Mouse (Mus musculus) limb, embryonic 12.5 days (tissue): ENCODE measurements at regions not wholly inside any gene's neighbourhood (a gene's known extent, or its start where the extent isn't known, plus 50 kb on each side); places are given as distances from the start of the nearest gene placed in this dataset.

Source experiments
- ATAC-seq: fragments of 200-750 bp; cut with Nextera tagmentation; 2 replicates; pipeline ENCODE4 v1.8.0; 2017; ENCODE audit warnings: low read depth, moderate TSS enrichment; ENCODE audit not compliant: insufficient number of reproducible peaks, insufficient read depth, low FRiP score, low TSS enrichment
- H3K27ac ChIP-seq: fragments of 300-500 bp; sonication (generic); 2 replicates; pipeline ENCODE4 v1.5.1; 2016; ENCODE audit warnings: mild to moderate bottlenecking, moderate library complexity
- H3K27me3 ChIP-seq: fragments of 300-500 bp; sonication (generic); 2 replicates; pipeline ENCODE4 v1.6.1; 2016; ENCODE audit warnings: mild to moderate bottlenecking, moderate library complexity
- H3K36me3 ChIP-seq: fragments of 300-500 bp; sonication (generic); 2 replicates; pipeline ENCODE4 v1.6.1; 2016; ENCODE audit warnings: mild to moderate bottlenecking, moderate library complexity
- H3K4me1 ChIP-seq: fragments of 300-500 bp; sonication (generic); replicated peaks from 2 replicates; pipeline ENCODE4 v1.6.1; 2016
- H3K4me2 ChIP-seq: fragments of 300-500 bp; sonication (generic); 2 replicates; pipeline ENCODE4 v1.6.1; 2016; ENCODE audit warnings: mild to moderate bottlenecking, moderate library complexity
- H3K4me3 ChIP-seq: fragments of 300-500 bp; sonication (generic); replicated peaks from 2 replicates; pipeline ENCODE4 v1.5.1; 2016; ENCODE audit warnings: mild to moderate bottlenecking
- H3K9ac ChIP-seq: fragments of 300-500 bp; sonication (generic); replicated peaks from 2 replicates; pipeline ENCODE4 v1.6.1; 2016; ENCODE audit warnings: mild to moderate bottlenecking, moderate library complexity
- H3K9me3 ChIP-seq: fragments of 300-500 bp; sonication (generic); 2 replicates; pipeline ENCODE4 v1.6.1; 2016; ENCODE audit warnings: mild to moderate bottlenecking, moderate library complexity
- WGBS: fragments of 180-500 bp; shearing (Covaris S2); methylation state at CpG from one replicate; pipeline ENCODE4 v1.1.7; 2016; 5-methylcytosine and 5-hydroxymethylcytosine counted together

GRCm38 (mm10) chr5:125843259-125843658, 311.7 kb downstream of the Tmem132b start:
- no peak for ATAC-seq
- 74% methylated on average over 6 of the region's 6 CpGs for WGBS
- Histone ChIP-seq H3K9me3 (peaks cover 10% of the 10 kb centered on the region; the same call in 1 of the 2 replicates), H3K27ac (no peak overlapping the region), H3K4me2 (no peak overlapping the region), H3K9ac (no peak overlapping the region), H3K27me3 (no peaks in the 10 kb centered on the region), H3K4me1 (no peaks in the 10 kb centered on the region), H3K36me3 (no peaks in the 10 kb centered on the region), H3K4me3 (no peak overlapping the region)

GRCm38 (mm10) chr5:125849722-125850121, 318.1 kb downstream of the Tmem132b start:
- H3K36me3 ChIP-seq = no peaks in the 10 kb centered on the region
- no peaks in the 10 kb centered on the region for H3K4me1 ChIP-seq
- ATAC-seq = no peak
- H3K4me3 ChIP-seq = no peak overlapping the region
- 85% methylated on average over 7 of the region's 7 CpGs for WGBS
- peaks cover 21% of the 10 kb centered on the region; the same call in 1 of the 2 replicates for H3K9me3 ChIP-seq
- H3K27me3 ChIP-seq = no peaks in the 10 kb centered on the region
- no peak overlapping the region for H3K9ac ChIP-seq
- H3K4me2 ChIP-seq = no peak overlapping the region
- H3K27ac ChIP-seq = no peak overlapping the region

- no peaks in the 10 kb centered on the region for H3K27me3 ChIP-seq
- no peak overlapping the region for H3K4me2 ChIP-seq
- no peak overlapping the region for H3K4me3 ChIP-seq
- 84% methylated on average over 9 of the region's 9 CpGs for WGBS
- H3K27ac ChIP-seq = no peak overlapping the region
- ATAC-seq = no peak
- H3K9ac ChIP-seq = no peak overlapping the region
- H3K9me3 ChIP-seq = no peaks in the 10 kb centered on the region
- no peaks in the 10 kb centered on the region for H3K36me3 ChIP-seq
- H3K4me1 ChIP-seq = no peaks in the 10 kb centered on the region
Measured at GRCm38 (mm10) chr5:125876296-125876695, 344.7 kb downstream of the Tmem132b start.

DNA sequence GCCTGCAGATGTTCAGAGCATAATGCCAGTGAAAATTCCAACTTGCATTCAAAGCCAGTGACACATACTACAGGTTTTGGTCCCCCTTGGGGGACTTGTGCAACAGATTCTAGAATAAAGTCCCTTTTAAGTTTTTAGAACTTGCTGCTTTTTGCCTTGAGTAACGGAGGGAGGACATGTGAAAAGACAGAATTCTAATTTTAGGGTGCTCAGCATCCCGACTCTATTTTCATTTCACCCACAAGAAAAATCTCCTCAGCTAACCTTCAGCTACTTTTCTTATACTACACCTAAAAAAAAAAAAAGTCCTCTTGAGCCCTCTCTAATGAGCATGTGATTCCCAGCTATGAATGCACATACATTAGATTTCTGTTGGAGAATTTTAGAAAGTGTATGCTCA, 357.3 kb downstream of the Tmem132b start:
- Histone ChIP-seq H3K36me3 (no peaks in the 10 kb centered on the region), H3K4me1 (no peaks in the 10 kb centered on the region), H3K9ac (no peak overlapping the region), H3K4me3 (no peak overlapping the region), H3K4me2 (no peak overlapping the region), H3K27me3 (no peaks in the 10 kb centered on the region), H3K9me3 (0 out of 2 replicates have a peak, but pooled peaks cover 3% of the 10 kb centered on the region), H3K27ac (no peak overlapping the region)
- no peak for ATAC-seq
- 77% methylated on average over 2 of the region's 2 CpGs for WGBS

DNA sequence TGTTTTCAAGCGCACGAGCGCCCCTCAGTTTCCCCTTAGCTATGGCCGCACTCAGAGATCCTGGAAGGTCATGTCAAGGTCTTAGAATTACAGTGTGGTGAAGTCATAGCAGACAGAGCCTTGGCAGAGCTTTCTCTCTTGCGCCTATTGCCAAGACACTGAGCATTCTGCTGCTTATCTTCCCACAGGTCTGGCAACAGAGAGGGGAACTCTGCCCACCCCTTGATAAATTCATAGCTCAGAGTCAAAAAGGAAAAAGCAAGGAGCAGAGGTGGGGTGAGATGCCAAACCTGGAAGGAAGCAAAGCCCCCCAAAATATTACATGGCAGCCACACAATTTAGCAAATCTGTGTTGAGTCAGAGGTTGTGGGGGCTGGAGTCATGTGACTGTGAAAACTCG, 362.3 kb downstream of the Tmem132b start:
- H3K4me2 ChIP-seq = no peak overlapping the region
- no peaks in the 10 kb centered on the region for H3K4me1 ChIP-seq
- ATAC-seq = no peak
- H3K9me3 ChIP-seq = peaks cover 3% of the 10 kb centered on the region; the same call in 1 of the 2 replicates
- no peak overlapping the region for H3K9ac ChIP-seq
- no peak overlapping the region for H3K4me3 ChIP-seq
- H3K27ac ChIP-seq = no peak overlapping the region
- 86% methylated on average over 6 of the region's 6 CpGs for WGBS
- H3K27me3 ChIP-seq = no peaks in the 10 kb centered on the region
- no peaks in the 10 kb centered on the region for H3K36me3 ChIP-seq

DNA sequence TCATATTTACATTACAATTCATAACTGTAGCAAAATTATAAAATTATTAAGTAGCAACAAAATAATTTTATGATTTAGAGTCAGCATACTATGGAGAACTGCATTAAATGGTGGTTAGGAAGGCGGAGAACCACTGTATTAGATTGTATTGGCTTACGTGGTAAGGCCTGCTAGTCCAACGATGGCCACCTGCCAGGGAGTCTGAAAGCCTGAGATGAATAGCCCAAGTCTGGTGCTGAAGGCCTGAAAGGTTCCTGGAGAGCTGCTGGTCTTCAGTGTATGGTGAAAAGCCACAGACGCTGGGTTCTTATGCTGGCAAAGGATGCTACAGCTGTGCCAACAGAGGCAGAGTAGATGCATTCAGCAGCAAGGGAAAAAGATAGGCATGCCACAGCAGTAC, 370.5 kb downstream of the Tmem132b start:
- no peaks in the 10 kb centered on the region for H3K4me1 ChIP-seq
- no peak for ATAC-seq
- 82% methylated on average over 4 of the region's 4 CpGs for WGBS

GRCm38 (mm10) chr5:125904426-125904825, 372.9 kb downstream of the Tmem132b start:
- no peaks in the 10 kb centered on the region for H3K4me1 ChIP-seq
- WGBS = 84% methylated on average over 5 of the region's 5 CpGs
- no peaks in the 10 kb centered on the region for H3K27me3 ChIP-seq
- H3K4me3 ChIP-seq = no peak overlapping the region
- H3K27ac ChIP-seq = no peak overlapping the region
- H3K9me3 ChIP-seq = no peaks in the 10 kb centered on the region
- no peak overlapping the region for H3K9ac ChIP-seq
- H3K36me3 ChIP-seq = no peaks in the 10 kb centered on the region
- no peak overlapping the region for H3K4me2 ChIP-seq
- ATAC-seq = no peak

More for the DNA sequence above, 370.5 kb downstream of the Tmem132b start:
- Histone ChIP-seq H3K9me3 (no peaks in the 10 kb centered on the region), H3K36me3 (no peaks in the 10 kb centered on the region), H3K9ac (no peak overlapping the region), H3K27ac (no peak overlapping the region), H3K27me3 (no peaks in the 10 kb centered on the region), H3K4me2 (no peak overlapping the region), H3K4me3 (no peak overlapping the region)

DNA sequence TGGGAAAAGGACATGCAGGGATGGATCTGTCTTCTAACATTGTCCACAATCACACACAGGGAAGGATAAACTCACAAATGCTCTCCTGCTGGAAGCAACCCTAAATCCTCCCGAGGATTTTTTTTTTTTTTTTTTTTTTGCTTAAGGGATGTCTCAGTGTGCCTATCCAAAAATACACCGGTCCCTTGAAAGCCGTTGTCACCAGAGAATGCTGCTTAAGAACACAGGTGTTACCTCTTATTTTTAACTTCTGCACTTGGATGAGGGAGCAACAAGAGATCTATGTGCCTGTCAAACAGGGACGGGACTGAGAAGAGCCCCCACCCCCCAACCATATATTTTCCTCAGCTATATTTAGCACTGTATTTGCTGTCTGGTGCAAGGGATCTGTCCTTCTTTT, 375.8 kb downstream of the Tmem132b start:
- no peak for ATAC-seq
- Histone ChIP-seq H3K4me1 (no peaks in the 10 kb centered on the region), H3K9me3 (no peaks in the 10 kb centered on the region), H3K4me2 (no peak overlapping the region), H3K9ac (no peak overlapping the region), H3K27me3 (no peaks in the 10 kb centered on the region), H3K36me3 (no peaks in the 10 kb centered on the region), H3K27ac (no peak overlapping the region), H3K4me3 (no peak overlapping the region)
- WGBS = 80% methylated on average over 4 of the region's 4 CpGs

DNA sequence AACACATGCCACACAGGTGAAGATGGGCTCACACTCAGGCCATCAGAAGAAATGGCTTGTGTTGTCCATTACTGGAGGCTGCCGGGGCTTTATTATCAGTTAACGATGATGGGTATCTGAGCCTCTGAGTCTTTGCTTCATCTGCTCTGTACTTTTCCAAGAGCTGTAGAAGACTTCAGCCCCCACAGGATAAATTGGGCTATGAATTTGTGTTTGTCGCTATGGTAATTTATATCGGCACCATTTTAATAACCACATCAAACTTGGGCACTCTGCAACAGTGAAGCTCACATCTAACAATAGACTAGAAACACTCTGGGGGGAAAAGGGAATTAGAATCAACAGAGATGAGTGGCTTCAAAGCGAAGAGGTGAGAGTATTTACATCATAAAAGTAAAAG, 376.3 kb downstream of the Tmem132b start:
- no peak overlapping the region for H3K4me3 ChIP-seq
- no peaks in the 10 kb centered on the region for H3K4me1 ChIP-seq
- ATAC-seq = no peak
- H3K27ac ChIP-seq = no peak overlapping the region
- no peaks in the 10 kb centered on the region for H3K9me3 ChIP-seq
- no peaks in the 10 kb centered on the region for H3K36me3 ChIP-seq
- no peak overlapping the region for H3K9ac ChIP-seq
- 92% methylated on average over 5 of the region's 5 CpGs for WGBS
- H3K4me2 ChIP-seq = no peak overlapping the region
- no peaks in the 10 kb centered on the region for H3K27me3 ChIP-seq

DNA sequence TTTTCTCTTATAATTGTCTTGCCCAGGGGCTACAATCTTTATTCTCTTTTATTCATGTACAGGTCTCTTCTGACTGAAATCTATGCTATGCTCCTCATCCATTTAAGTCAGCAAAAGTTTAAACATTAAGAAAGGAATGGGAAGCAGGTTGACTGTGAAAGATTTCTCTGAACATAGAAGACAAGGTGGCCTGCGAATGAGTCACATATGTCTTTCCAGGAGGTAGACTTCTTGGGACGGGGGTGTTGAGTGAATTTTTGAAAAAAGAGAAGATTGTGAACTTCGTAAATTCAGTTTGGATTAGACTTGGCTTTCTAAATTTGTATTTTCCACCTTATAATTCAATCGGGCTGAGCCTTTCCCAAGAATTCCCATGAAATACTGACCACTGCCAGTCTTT, 384.3 kb downstream of the Tmem132b start:
- Histone ChIP-seq H3K4me3 (no peak overlapping the region), H3K27me3 (no peaks in the 10 kb centered on the region), H3K9ac (no peak overlapping the region), H3K4me1 (no peaks in the 10 kb centered on the region), H3K4me2 (no peak overlapping the region), H3K27ac (no peak overlapping the region), H3K36me3 (no peaks in the 10 kb centered on the region), H3K9me3 (no peaks in the 10 kb centered on the region)
- ATAC-seq = no peak
- WGBS = 96% methylated on average over 4 of the region's 4 CpGs

- H3K4me3 ChIP-seq = no peak overlapping the region
- H3K4me2 ChIP-seq = no peak overlapping the region
- H3K9me3 ChIP-seq = no peaks in the 10 kb centered on the region
- no peak overlapping the region for H3K9ac ChIP-seq
- H3K27me3 ChIP-seq = no peaks in the 10 kb centered on the region
- no peak for ATAC-seq
- no peaks in the 10 kb centered on the region for H3K36me3 ChIP-seq
- H3K27ac ChIP-seq = no peak overlapping the region
- 37% methylated on average over 11 of the region's 11 CpGs for WGBS
- H3K4me1 ChIP-seq = no peaks in the 10 kb centered on the region
Measured at GRCm38 (mm10) chr5:125920965-125921364, 389.4 kb downstream of the Tmem132b start.

GRCm38 (mm10) chr5:125925856-125926497, 394.4 kb downstream of the Tmem132b start:
- no peak overlapping the region for H3K4me2 ChIP-seq
- 80% methylated on average over 7 of the region's 7 CpGs for WGBS

More at GRCm38 (mm10) chr5:125925856-125926497, 394.4 kb downstream of the Tmem132b start:
- no peak for ATAC-seq
- H3K4me3 ChIP-seq = no peak overlapping the region
- H3K9ac ChIP-seq = no peak overlapping the region
- H3K9me3 ChIP-seq = no peaks in the 10 kb centered on the region
- H3K36me3 ChIP-seq = no peaks in the 10 kb centered on the region
- H3K4me1 ChIP-seq = no peaks in the 10 kb centered on the region
- no peak overlapping the region for H3K27ac ChIP-seq
- H3K27me3 ChIP-seq = no peaks in the 10 kb centered on the region
